Mouse (Mus musculus): Measurements from ENCODE around the gene Plekhd1. TPM values are rescaled to one million over a fixed set of nuclear protein-coding genes. Genes with fewer than 3 reads are reported as not detected.

Gene Plekhd1
- polyA plus RNA-seq, 1 experiment = 2.3 TPM

GRCm38 (mm10) chr12:80759387-80759712, 67.0 kb downstream of the Plekhd1 start:
- peak overlapping the region; percentile 42 for H3K27ac ChIP-seq (ENCODE audit: insufficient read depth, low read length)
- H3K4me1 ChIP-seq (ENCODE audit: control insufficient read depth, insufficient read depth, low read length) = no peaks in the 10 kb centered on the region
- peak overlapping the region; percentile 59 for H3K4me3 ChIP-seq (ENCODE audit: insufficient read depth, low read length)
- TF ChIP-seq CTCF (IDR thresholded peaks at IDR 0.05; ENCODE audit: extremely low read depth, insufficient read depth, low read length) (no peak), POLR2A (IDR thresholded peaks at IDR 0.05; ENCODE audit: extremely low read depth, insufficient read depth, low read length) (no peak)

GRCm38 (mm10) chr12:80759713-80760395, 67.5 kb downstream of the Plekhd1 start:
- Histone ChIP-seq H3K4me3 (ENCODE audit: insufficient read depth, low read length) (peak overlapping the region; percentile 59), H3K4me1 (ENCODE audit: control insufficient read depth, insufficient read depth, low read length) (no peaks in the 10 kb centered on the region), H3K27ac (ENCODE audit: insufficient read depth, low read length) (peak overlapping the region; percentile 42)
- TF ChIP-seq CTCF (IDR thresholded peaks at IDR 0.05; ENCODE audit: extremely low read depth, insufficient read depth, low read length) (no peak), POLR2A (IDR thresholded peaks at IDR 0.05; ENCODE audit: extremely low read depth, insufficient read depth, low read length) (no peak)

- Histone ChIP-seq H3K4me3 (ENCODE audit: insufficient read depth, low read length) (peak within 1 kb of the TSS; percentile 59), H3K4me1 (ENCODE audit: control insufficient read depth, insufficient read depth, low read length) (no peaks in the 10 kb centered on the region), H3K27ac (ENCODE audit: insufficient read depth, low read length) (peak within 1 kb of the TSS; percentile 42)
- TF ChIP-seq POLR2A (IDR thresholded peaks at IDR 0.05; ENCODE audit: extremely low read depth, insufficient read depth, low read length) (peak; percentile 67; the same call in 1 of the 2 replicates), CTCF (IDR thresholded peaks at IDR 0.05; ENCODE audit: extremely low read depth, insufficient read depth, low read length) (peak; percentile 85)
Measured at GRCm38 (mm10) chr12:80760396-80760801, 68.0 kb downstream of the Plekhd1 start, which contains the start of gene Ccdc177. Gene Ccdc177, minus strand, starts transcription at chr12:80760687.

DNA sequence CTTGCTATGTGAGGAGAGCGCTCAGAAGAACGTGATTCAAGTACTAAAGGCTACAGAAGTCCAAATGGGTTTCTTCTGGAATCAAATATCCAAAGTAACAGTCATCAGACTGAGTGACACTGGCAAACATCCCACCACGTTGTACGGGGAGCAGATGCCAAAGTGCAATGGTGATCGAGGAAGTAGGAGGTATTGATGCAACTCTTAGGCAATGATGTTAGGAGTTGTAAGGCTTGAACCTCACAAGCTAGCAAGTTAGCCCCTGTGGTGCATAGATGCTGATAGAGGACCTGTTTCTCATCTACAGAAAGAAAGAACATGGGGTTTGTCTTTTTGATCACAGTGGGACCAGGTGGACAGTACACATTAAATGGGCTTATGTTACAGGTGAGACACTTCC, 70.6 kb downstream of the Plekhd1 start:
- Histone ChIP-seq H3K4me1 (ENCODE audit: control insufficient read depth, insufficient read depth, low read length) (no peaks in the 10 kb centered on the region), H3K4me3 (ENCODE audit: insufficient read depth, low read length) (no peak overlapping the region), H3K27ac (ENCODE audit: insufficient read depth, low read length) (no peak overlapping the region)
- TF ChIP-seq POLR2A (IDR thresholded peaks at IDR 0.05; ENCODE audit: extremely low read depth, insufficient read depth, low read length) (no peak), CTCF (IDR thresholded peaks at IDR 0.05; ENCODE audit: extremely low read depth, insufficient read depth, low read length) (no peak)

DNA sequence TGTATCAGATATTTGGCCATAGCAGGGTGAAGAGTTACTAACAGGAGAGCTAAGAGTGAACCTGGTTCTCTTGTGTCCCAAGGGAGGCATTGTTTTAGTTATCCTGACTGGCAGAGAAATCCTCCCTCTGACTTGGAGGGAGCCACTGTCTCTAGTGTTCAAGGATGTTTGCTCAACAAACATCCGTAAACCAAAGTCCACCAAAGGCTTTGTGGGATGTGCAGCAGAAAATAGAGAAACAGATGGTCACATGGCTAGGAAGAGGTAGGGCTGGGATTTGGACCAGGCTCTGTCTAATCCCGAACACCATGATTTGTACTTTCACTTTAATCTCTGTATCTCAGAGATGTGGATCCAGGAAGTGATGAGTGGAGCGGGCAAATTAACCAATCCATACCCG, 71.7 kb downstream of the Plekhd1 start:
- Histone ChIP-seq H3K4me3 (ENCODE audit: insufficient read depth, low read length) (no peak overlapping the region), H3K4me1 (ENCODE audit: control insufficient read depth, insufficient read depth, low read length) (no peaks in the 10 kb centered on the region), H3K27ac (ENCODE audit: insufficient read depth, low read length) (no peak overlapping the region)
- no peak for TF ChIP-seq POLR2A (IDR thresholded peaks at IDR 0.05; ENCODE audit: extremely low read depth, insufficient read depth, low read length)
- TF ChIP-seq CTCF (IDR thresholded peaks at IDR 0.05; ENCODE audit: extremely low read depth, insufficient read depth, low read length) = no peak

GRCm38 (mm10) chr12:80769697-80770096, 77.3 kb downstream of the Plekhd1 start:
- no peaks in the 10 kb centered on the region for H3K4me1 ChIP-seq (ENCODE audit: control insufficient read depth, insufficient read depth, low read length)
- H3K27ac ChIP-seq (ENCODE audit: insufficient read depth, low read length) = no peak overlapping the region
- H3K4me3 ChIP-seq (ENCODE audit: insufficient read depth, low read length) = no peak overlapping the region
- TF ChIP-seq POLR2A (IDR thresholded peaks at IDR 0.05; ENCODE audit: extremely low read depth, insufficient read depth, low read length) (no peak), CTCF (IDR thresholded peaks at IDR 0.05; ENCODE audit: extremely low read depth, insufficient read depth, low read length) (peak; percentile 91)

Other genes starting within 250 kb of the Plekhd1 start
- gene Exd2, start 229.5 kb upstream of the Plekhd1 start, polyA plus RNA-seq (2012; rRNA removed) = 128 and 146 TPM in 2 replicates
- 30.7 and 32.5 TPM in 2 replicates for gene Galnt16, start 174.3 kb upstream of the Plekhd1 start, polyA plus RNA-seq (2012; rRNA removed)
- 28.8 and 31.0 TPM in 2 replicates for gene Slc39a9, start 48.7 kb upstream of the Plekhd1 start, polyA plus RNA-seq (2012; rRNA removed)
- gene Erh, start 48.2 kb upstream of the Plekhd1 start, polyA plus RNA-seq (2012; rRNA removed) = 87.9 and 89.3 TPM in 2 replicates
- gene Ccdc177, start 68.1 kb downstream of the Plekhd1 start, polyA plus RNA-seq (2012; rRNA removed) = 5.6 and 7.5 TPM in 2 replicates
- gene Susd6, start 97.9 kb downstream of the Plekhd1 start, polyA plus RNA-seq (2012; rRNA removed) = 24.8 and 26.4 TPM in 2 replicates

Data from cortical plate, adult 2 months (tissue).